Mouse (Mus musculus): ENCODE measurements around the gene Rap1b.

DNA sequence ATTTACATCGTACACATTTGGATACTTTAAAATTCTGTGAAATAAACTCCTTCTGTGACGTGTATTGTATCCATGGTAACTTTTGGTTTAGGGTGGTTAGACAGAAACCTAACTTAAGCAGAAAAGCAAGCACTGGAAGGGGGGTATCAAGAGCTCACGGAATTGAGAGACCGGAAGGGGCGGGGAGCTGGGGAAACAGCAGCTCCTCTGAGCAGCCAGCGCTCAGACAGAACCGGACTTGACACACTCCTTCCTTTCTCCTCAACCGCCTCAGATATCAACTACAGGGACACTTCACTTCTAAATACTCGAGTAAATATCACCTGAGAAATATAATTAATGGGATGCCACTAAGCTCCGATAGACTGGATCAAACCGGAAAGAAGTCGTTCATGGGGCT lies 48.7 kb downstream of the Rap1b start:
- TF ChIP-seq CTCF (IDR thresholded peaks at IDR 0.05; ENCODE audit: borderline replicate concordance, extremely low read depth, insufficient read depth, insufficient read length) (no peak), POLR2A (IDR thresholded peaks at IDR 0.05; ENCODE audit: borderline replicate concordance, extremely low read depth, insufficient read depth, insufficient read length, poor library complexity, severe bottlenecking) (no peak)
